Mouse (Mus musculus) testis, postnatal 10 days (tissue): ENCODE measurements around the gene Ppargc1a.

Experiments
- DNase-seq: peaks from one replicate; pipeline ENCODE4 v3.0.0; 2021; ENCODE audit warnings: low spot score

Gene Ppargc1a

GRCm38 (mm10) chr5:51412303-51413117 is 155.0 kb downstream of the Ppargc1a start:
- DNase-seq = no peak

DNA sequence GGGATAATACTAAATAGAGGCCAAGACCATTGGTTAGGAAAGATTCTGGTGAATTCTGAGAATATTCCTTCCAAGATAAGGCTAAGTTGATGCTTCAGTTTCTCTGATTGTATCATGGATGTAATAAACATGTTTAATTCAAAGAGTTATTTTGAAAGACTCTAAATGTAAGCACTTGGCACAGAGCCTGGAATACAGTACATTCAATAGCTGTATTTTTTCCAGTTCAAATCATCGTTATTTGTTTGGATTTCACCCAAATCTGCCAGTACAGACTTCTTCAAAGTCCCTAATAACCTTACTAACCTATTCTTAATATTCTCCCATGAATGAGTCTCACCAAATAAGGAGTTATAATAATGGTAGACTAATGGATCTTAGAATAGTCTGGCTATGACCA is 157.5 kb downstream of the Ppargc1a start:
- no peak for DNase-seq

DNA sequence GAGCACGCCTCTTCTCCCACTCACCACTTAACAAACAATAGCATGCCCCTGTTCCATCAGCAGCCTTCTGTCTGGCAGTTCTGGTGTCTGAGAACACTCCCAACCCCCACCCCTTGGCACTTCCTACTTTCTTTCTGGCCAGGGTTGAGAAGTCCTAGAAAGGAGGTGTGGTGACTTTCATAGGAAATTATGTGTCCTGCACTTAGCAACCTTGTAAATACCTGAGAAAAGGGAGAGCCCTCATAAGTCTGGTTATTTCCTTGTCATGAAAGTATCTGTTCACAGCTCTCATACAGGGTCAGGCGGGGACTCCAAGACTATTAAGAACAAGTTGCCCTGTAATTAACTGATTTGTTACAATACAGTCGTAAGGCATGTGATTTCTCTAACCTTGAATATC is 161.1 kb downstream of the Ppargc1a start:
- DNase-seq = peak; percentile 53
